Mouse (Mus musculus) megakaryocyte progenitor cell, adult 5-6 weeks (primary cell): ENCODE measurements around the gene Pkd1l1. TPM values are rescaled to one million over a fixed set of nuclear protein-coding genes. Genes with fewer than 3 reads are reported as not detected.
A peak's percentile ranks its signal among the peaks of the same experiment; 100 is the strongest.

Source experiments
- ATAC-seq: replicated peaks from 2 replicates; pipeline ENCODE4 v1.8.0; 2016; ENCODE audit warnings: mild to moderate bottlenecking, moderate TSS enrichment, inconsistent platforms; ENCODE audit not compliant: poor library complexity
- total RNA-seq, 2 experiments: library from RNA; stranded (forward) in 1 of 2; stranded (reverse) in 1 of 2; fragments of 157-497, 149-512 nt in 1 of 2; fragments of 200-1000 nt in 1 of 2; gene quantifications; 2 replicates each; pipeline versions ENCODE4 v1.2.3 to v1.2.4; 2015 to 2017

The Pkd1l1 gene
- total RNA-seq, 2 experiments from 2014 or later: not detected

GRCm38 (mm10) chr11:8944114-8944513 is 29.0 kb downstream of the Pkd1l1 start:
- ATAC-seq: no peak

- ATAC-seq: 0 out of 2 replicates have a peak, but pooled peaks have one; percentile 14
Observed at GRCm38 (mm10) chr11:8942446-8942845, 30.6 kb downstream of the Pkd1l1 start.

- no peak for ATAC-seq
Observed at GRCm38 (mm10) chr11:8936431-8937110, 36.5 kb downstream of the Pkd1l1 start.

GRCm38 (mm10) chr11:8916081-8916671 is 56.9 kb downstream of the Pkd1l1 start:
- no peak for ATAC-seq

- no peak for ATAC-seq
Observed at GRCm38 (mm10) chr11:8882793-8883192, 90.3 kb downstream of the Pkd1l1 start.

- ATAC-seq: 0 out of 2 replicates have a peak, but pooled peaks have one; percentile 29
Observed at GRCm38 (mm10) chr11:8881521-8881920, 91.5 kb downstream of the Pkd1l1 start.

GRCm38 (mm10) chr11:8870115-8870514 is 103.0 kb downstream of the Pkd1l1 start:
- no peak for ATAC-seq

GRCm38 (mm10) chr11:8866021-8866420 is 107.0 kb downstream of the Pkd1l1 start:
- ATAC-seq: no peak

GRCm38 (mm10) chr11:8863955-8864675 is 109.0 kb downstream of the Pkd1l1 start:
- no peak for ATAC-seq

GRCm38 (mm10) chr11:8862426-8862825 is 110.6 kb downstream of the Pkd1l1 start:
- ATAC-seq: no peak

- no peak for ATAC-seq
Observed at GRCm38 (mm10) chr11:8861978-8862377, 111.1 kb downstream of the Pkd1l1 start.

- peak; percentile 51 for ATAC-seq
Observed at GRCm38 (mm10) chr11:8860878-8861277, 112.2 kb downstream of the Pkd1l1 start.

GRCm38 (mm10) chr11:8859868-8860267 is 113.2 kb downstream of the Pkd1l1 start:
- ATAC-seq: peak; percentile 84

- ATAC-seq: no peak
Observed at GRCm38 (mm10) chr11:8859041-8859440, 114.0 kb downstream of the Pkd1l1 start.

- ATAC-seq: no peak; the same call in 1 of the 2 replicates
Observed at GRCm38 (mm10) chr11:8856125-8856524, 116.9 kb downstream of the Pkd1l1 start.

GRCm38 (mm10) chr11:8848049-8848448 is 125.0 kb downstream of the Pkd1l1 start:
- ATAC-seq: peak; percentile 72

- peak; percentile 87 for ATAC-seq
Observed at GRCm38 (mm10) chr11:8847627-8848026, 125.4 kb downstream of the Pkd1l1 start.

GRCm38 (mm10) chr11:8836176-8836575 is 136.9 kb downstream of the Pkd1l1 start:
- no peak for ATAC-seq

- ATAC-seq: no peak
Observed at GRCm38 (mm10) chr11:8834121-8834520, 138.9 kb downstream of the Pkd1l1 start.

GRCm38 (mm10) chr11:8830551-8830950 is 142.5 kb downstream of the Pkd1l1 start:
- no peak for ATAC-seq

- ATAC-seq: no peak
Observed at GRCm38 (mm10) chr11:8829561-8829960, 143.5 kb downstream of the Pkd1l1 start.
